Mouse (Mus musculus) midbrain, embryonic 13.5 days (tissue): Measurements from ENCODE around the gene Sprr4. TPM values are rescaled to one million over a fixed set of nuclear protein-coding genes. Genes with fewer than 3 reads are reported as not detected.
"Not testable (repeated sequence)": the region's sequence is repeated elsewhere in the genome, so short reads cannot be mapped to it uniquely, and the experiment has no call there.

ENCODE experiments used
- ATAC-seq: fragments of 200-750 bp; cut with Nextera tagmentation; 2 replicates; pipeline ENCODE4 v1.8.0; 2017; ENCODE audit warnings: mild to moderate bottlenecking, moderate TSS enrichment, moderate library complexity
- H3K27ac ChIP-seq: fragments of 300-500 bp; sonication (generic); 2 replicates; pipeline ENCODE4 v1.5.1; 2015; ENCODE audit warnings: inconsistent platforms, mild to moderate bottlenecking, moderate library complexity
- H3K27me3 ChIP-seq: fragments of 300-500 bp; sonication (generic); 2 replicates; pipeline ENCODE4 v1.6.1; 2015; ENCODE audit warnings: mild to moderate bottlenecking, inconsistent platforms
- H3K36me3 ChIP-seq: fragments of 300-500 bp; sonication (generic); 2 replicates; pipeline ENCODE4 v1.6.1; 2015; ENCODE audit warnings: mild to moderate bottlenecking, inconsistent platforms
- H3K4me1 ChIP-seq: fragments of 300-500 bp; sonication (generic); replicated peaks from 2 replicates; pipeline ENCODE4 v1.6.1; 2015; ENCODE audit warnings: inconsistent platforms
- H3K4me2 ChIP-seq: fragments of 300-500 bp; sonication (generic); replicated peaks from 2 replicates; pipeline ENCODE4 v1.6.1; 2015; ENCODE audit warnings: moderate library complexity, mild to moderate bottlenecking, inconsistent platforms
- H3K4me3 ChIP-seq: fragments of 300-500 bp; sonication (generic); replicated peaks from 2 replicates; pipeline ENCODE4 v1.5.1; 2015; ENCODE audit warnings: mild to moderate bottlenecking, inconsistent platforms
- H3K9ac ChIP-seq: fragments of 300-500 bp; sonication (generic); replicated peaks from 2 replicates; pipeline ENCODE4 v1.6.1; 2015; ENCODE audit warnings: mild to moderate bottlenecking, inconsistent platforms
- H3K9me3 ChIP-seq: fragments of 300-500 bp; sonication (generic); 2 replicates; pipeline ENCODE4 v1.6.1; 2016; ENCODE audit warnings: mild to moderate bottlenecking, inconsistent platforms
- WGBS: fragments of 180-500 bp; shearing (Covaris S2); methylation state at CpG from one replicate; pipeline ENCODE4 v1.1.7; 2015; 5-methylcytosine and 5-hydroxymethylcytosine counted together
- polyA plus RNA-seq: library from polyadenylated mRNA; unstranded; fragments of >200 nt; fragmentation: Nextera tagmentation; extraction: Ambion mirVana; gene quantifications from 2 replicates; pipeline ENCODE4 v1.2.1, GENCODE M21; 2015

Sprr4 gene
- polyA plus RNA-seq, result not detected in 2 replicates

DNA sequence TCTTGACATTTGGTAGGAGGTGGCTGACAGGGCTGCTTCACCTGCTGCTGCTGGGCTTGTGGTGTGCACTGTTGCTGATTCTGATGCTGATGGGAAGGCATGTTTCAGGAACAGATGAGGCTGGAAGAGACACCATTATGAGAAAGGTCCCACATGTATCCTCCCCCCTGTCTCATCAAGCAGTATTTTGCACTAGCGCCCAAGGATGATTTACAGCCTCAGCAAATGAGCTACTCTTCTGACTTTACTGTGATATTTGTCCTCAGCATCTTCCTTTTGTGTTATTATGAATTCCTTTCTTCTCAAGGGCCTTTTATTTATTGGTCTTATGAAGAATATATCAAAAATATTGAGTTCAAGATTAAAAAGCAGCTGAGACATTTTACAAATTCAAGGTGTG is at the start of gene Sprr4:
Gene Sprr4 (minus strand): TSS at position 101 of the 400 bp plus-strand sequence.
- Histone ChIP-seq H3K9ac (no peak within 1 kb of the TSS), H3K27ac (no peak within 1 kb of the TSS), H3K4me2 (no peak within 1 kb of the TSS), H3K4me1 (no peaks in the 10 kb centered on the region), H3K4me3 (no peak within 1 kb of the TSS), H3K9me3 (no peaks in the 10 kb centered on the region), H3K27me3 (no peaks in the 10 kb centered on the region), H3K36me3 (no peaks in the 10 kb centered on the region)
- WGBS, result 92% methylated on average over 1 of the region's 1 CpGs
- no peak for ATAC-seq

DNA sequence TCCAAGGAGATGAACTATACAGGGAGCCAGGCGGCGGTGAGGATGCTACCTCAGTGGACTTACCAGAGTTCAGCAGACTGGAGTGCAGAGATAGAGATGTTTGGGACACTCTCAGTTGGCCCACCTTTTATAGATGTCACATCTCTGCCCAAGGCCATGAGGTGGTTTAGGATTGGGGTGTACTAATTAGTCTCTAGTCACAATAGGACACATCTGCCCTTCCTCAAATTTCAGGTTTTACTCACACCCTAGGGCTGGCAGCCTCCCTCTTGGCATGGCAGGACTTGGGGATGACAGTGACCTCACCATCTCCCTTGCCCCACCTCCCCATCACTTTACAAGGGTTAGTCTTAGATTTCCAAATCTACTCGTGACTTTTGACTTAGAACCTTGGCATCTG is 34.1 kb upstream of the Sprr4 start, which contains the start of gene 2310046K23Rik:
Gene 2310046K23Rik (minus strand): TSS at position 101 of the 400 bp plus-strand sequence.
- ATAC-seq, result no peak
- Histone ChIP-seq H3K36me3 (no peaks in the 10 kb centered on the region), H3K4me3 (no peak within 1 kb of the TSS), H3K27me3 (no peaks in the 10 kb centered on the region), H3K9me3 (no peaks in the 10 kb centered on the region), H3K27ac (no peak within 1 kb of the TSS), H3K4me2 (no peak within 1 kb of the TSS), H3K4me1 (no peaks in the 10 kb centered on the region), H3K9ac (no peak within 1 kb of the TSS)
- 89% methylated on average over 3 of the region's 3 CpGs for WGBS

DNA sequence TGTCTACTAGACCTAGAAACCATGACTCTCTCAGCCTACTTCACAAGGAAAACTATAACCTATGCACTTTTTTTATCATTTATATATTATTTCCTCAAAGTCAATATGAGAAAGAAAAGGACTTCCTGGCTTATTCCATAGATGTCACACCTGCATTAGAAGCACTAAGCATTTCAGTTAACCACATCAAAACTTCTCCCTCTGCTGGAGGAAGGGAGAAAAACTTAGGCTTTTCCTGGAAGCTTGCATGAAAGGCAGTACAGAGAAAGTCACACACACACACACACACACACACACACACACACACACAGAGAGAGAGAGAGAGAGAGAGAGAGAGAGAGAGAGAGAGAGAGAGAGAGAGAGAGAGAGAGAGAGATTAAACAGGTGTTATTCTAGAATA is 12.0 kb upstream of the Sprr4 start:
- Histone ChIP-seq H3K9ac (no peak overlapping the region), H3K27me3 (no peaks in the 10 kb centered on the region), H3K36me3 (no peaks in the 10 kb centered on the region), H3K9me3 (no peaks in the 10 kb centered on the region), H3K4me1 (no peaks in the 10 kb centered on the region), H3K4me3 (no peak overlapping the region), H3K27ac (no peak overlapping the region), H3K4me2 (no peak overlapping the region)
- ATAC-seq, result no peak

DNA sequence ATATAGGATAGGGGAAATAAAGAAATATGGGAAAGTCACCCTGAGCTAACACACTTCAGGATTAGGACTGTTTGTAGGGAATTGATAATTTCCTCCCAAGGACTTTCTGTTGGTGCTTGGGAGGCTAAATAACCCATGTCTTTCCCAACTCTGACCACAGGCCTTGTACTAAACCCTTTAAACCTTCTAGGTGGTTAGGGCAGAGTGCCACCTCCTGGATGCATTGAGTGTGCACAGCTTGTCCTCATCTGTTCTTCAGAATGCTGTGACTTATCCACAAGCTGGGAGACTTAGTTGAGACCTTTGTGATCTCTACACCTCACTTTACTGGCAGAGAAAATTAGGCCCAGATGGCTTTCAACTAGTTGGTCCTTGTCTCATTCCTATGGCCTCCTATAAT is 10.5 kb upstream of the Sprr4 start:
- no peak overlapping the region for H3K4me3 ChIP-seq
- ATAC-seq, result no peak
- no peak overlapping the region for H3K4me2 ChIP-seq
- no peaks in the 10 kb centered on the region for H3K4me1 ChIP-seq
- no peak overlapping the region for H3K9ac ChIP-seq
- H3K9me3 ChIP-seq, result no peaks in the 10 kb centered on the region
- H3K27ac ChIP-seq, result no peak overlapping the region
- no peaks in the 10 kb centered on the region for H3K36me3 ChIP-seq
- H3K27me3 ChIP-seq, result no peaks in the 10 kb centered on the region

DNA sequence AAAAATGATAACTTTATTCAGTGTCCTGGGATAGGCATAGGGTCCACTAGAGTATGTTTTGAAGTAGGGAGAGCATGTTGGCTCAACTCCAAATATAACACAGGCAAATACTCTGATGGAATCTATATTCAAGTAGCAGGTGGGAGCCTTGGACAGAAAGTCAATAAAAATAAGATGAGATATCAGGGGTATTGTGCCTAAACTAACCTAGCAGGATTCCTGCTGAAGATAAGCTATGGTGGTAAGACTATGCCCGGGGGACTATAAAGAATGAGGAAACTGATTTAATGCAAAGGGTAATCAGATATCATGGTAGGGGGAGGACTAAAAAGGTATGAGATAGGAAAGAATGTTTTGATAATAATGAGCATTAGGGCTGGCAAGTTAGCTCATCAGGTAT is 7.9 kb upstream of the Sprr4 start:
- Histone ChIP-seq H3K27ac (no peak overlapping the region), H3K27me3 (no peaks in the 10 kb centered on the region), H3K4me2 (no peak overlapping the region), H3K4me3 (no peak overlapping the region), H3K36me3 (no peaks in the 10 kb centered on the region), H3K9me3 (no peaks in the 10 kb centered on the region), H3K4me1 (no peaks in the 10 kb centered on the region), H3K9ac (no peak overlapping the region)
- WGBS, result 84% methylated on average over 1 of the region's 1 CpGs
- ATAC-seq, result no peak

DNA sequence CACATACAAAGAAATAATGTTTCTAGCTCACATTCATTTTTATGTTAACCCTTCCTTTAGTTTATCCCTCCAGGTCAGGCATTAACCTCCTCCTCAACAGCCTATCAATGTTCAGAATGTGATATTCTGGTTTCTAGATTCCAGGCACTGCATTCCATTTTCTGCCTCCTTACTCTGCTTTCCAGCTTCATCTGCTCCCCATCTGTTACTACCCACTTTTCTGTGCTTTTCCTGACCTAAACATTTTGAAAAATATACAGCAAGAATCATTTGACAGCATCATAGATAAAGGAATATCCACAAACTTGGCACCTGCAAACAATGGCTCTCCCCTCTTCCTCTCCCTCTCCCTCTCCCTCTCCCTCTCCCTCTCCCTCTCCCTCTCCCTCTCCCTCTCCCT is 3.2 kb upstream of the Sprr4 start:
- H3K27ac ChIP-seq, result no peak overlapping the region
- no peaks in the 10 kb centered on the region for H3K27me3 ChIP-seq
- H3K4me3 ChIP-seq, result no peak overlapping the region
- H3K9ac ChIP-seq, result no peak overlapping the region
- H3K9me3 ChIP-seq, result no peaks in the 10 kb centered on the region
- no peaks in the 10 kb centered on the region for H3K4me1 ChIP-seq
- H3K4me2 ChIP-seq, result no peak overlapping the region
- no peak for ATAC-seq
- no peaks in the 10 kb centered on the region for H3K36me3 ChIP-seq

DNA sequence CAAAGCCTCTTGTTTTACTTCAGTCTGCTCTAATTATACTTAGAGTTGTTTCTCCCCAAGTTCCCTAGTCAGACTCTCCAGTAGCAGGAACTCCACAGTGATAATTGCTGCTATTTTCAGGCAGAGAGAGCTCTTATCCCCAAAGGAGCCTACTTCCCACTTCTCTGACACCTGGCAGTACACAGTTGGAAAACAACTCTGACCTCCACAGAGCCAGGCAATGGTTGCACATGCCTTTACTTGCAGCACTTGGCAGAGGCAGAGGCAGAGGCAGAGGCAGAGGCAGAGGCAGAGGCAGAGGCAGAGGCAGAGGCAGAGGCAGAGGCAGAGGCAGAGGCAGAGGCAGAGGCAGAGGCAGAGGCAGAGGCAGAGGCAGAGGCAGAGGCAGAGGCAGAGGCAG is 10.0 kb downstream of the Sprr4 start:
- H3K9me3 ChIP-seq, H3K4me3 ChIP-seq, H3K4me2 ChIP-seq, H3K27ac ChIP-seq, H3K27me3 ChIP-seq, H3K9ac ChIP-seq, H3K4me1 ChIP-seq, H3K36me3 ChIP-seq, ATAC-seq: not testable (repeated sequence)

DNA sequence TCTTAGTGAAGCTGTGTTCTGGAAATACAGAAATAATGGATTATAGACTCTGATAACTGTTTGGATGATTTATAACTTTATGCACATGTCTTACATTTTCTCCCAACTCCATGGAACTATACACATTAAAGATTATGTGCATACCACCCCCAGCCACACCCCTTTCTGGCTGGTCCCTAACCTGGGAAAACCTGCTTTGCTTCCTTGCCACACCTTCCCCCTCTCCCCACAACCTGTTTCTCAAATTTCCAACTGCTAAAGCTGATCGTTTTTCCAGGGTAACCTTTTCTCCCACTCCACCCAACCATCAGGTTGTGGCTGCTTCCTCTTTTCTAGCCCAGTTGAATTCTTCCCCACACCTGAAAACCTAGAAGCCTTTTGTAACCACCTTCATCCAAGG is 14.0 kb downstream of the Sprr4 start:
- Histone ChIP-seq H3K9me3 (no peaks in the 10 kb centered on the region), H3K36me3 (no peaks in the 10 kb centered on the region), H3K4me3 (no peak overlapping the region), H3K9ac (no peak overlapping the region), H3K4me2 (no peak overlapping the region), H3K4me1 (no peaks in the 10 kb centered on the region), H3K27me3 (no peaks in the 10 kb centered on the region), H3K27ac (no peak overlapping the region)
- no peak for ATAC-seq
- WGBS, result 69% methylated on average over 1 of the region's 1 CpGs

DNA sequence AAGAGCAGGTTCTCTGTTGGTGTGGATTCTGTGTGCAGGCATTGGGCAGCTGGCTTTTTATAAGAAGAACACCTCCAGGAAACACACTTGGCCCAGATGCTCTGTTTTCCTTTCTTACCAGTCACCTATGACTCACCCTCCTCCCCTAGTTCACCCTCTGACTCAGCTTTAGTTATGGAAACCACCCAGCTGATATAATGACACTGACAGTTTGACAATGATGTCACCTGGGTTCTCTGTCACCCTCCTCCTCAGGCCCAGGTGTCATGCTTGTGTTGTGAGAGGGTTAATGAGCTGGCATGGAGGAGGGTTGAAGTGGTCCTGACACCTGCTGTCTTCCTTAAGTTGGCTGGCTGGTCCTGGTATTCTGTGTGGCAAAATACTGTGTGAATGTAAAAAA is 14.4 kb downstream of the Sprr4 start, which contains the start of gene Sprr1a:
Gene Sprr1a (minus strand): TSS at position 33 of the 400 bp plus-strand sequence.
- H3K4me1 ChIP-seq, result no peaks in the 10 kb centered on the region
- no peaks in the 10 kb centered on the region for H3K9me3 ChIP-seq
- H3K9ac ChIP-seq, result no peak within 1 kb of the TSS
- no peak within 1 kb of the TSS for H3K4me3 ChIP-seq
- no peak for ATAC-seq
- H3K27ac ChIP-seq, result no peak within 1 kb of the TSS
- no peaks in the 10 kb centered on the region for H3K36me3 ChIP-seq
- no peaks in the 10 kb centered on the region for H3K27me3 ChIP-seq
- no peak within 1 kb of the TSS for H3K4me2 ChIP-seq

DNA sequence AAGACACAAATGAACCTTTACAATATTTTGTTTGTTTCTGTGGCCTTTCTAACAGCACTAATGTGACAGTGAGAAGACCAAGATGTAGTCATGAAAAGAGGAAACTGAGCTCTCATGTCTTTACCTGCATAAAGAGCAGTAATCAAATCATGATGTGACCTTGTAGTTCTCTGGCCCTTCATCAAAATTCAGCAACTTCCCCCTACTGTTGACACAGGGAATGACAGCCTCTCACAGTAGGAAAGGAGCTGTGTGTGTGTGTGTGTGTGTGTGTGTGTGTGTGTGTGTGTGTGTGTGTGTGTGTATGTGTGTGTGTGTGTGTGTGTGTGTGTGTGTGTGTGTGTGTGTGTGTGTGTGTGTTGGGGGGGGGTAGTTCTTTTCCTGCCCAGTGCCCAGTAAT is 19.0 kb downstream of the Sprr4 start:
- not testable (repeated sequence) for H3K4me1 ChIP-seq, ATAC-seq, H3K9me3 ChIP-seq, H3K27me3 ChIP-seq, H3K4me2 ChIP-seq, H3K36me3 ChIP-seq, H3K9ac ChIP-seq, H3K27ac ChIP-seq, H3K4me3 ChIP-seq

DNA sequence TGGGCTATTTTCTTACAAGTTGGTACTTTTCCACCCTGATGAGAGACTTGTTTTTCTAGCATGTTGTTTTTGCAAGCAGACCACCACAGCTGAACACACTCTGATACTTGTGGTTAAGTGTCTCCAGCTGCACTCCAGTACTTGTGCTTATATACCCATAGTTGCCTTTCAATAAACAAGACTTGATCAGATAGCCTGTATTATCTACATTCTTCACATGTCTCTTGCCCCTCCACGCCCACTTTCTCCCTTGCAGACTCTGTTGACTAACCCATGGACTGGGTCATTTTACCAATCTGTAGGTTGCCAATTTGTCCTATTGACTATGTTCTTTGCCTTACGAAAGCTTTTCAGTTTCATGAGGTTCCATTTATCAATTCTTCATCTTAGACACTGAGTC is 30.2 kb downstream of the Sprr4 start:
- WGBS, result 86% methylated on average over 2 of the region's 2 CpGs
- no peaks in the 10 kb centered on the region for H3K9me3 ChIP-seq
- no peak overlapping the region for H3K4me2 ChIP-seq
- H3K27ac ChIP-seq, result no peak overlapping the region
- no peaks in the 10 kb centered on the region for H3K36me3 ChIP-seq
- no peak overlapping the region for H3K4me3 ChIP-seq
- H3K27me3 ChIP-seq, result no peaks in the 10 kb centered on the region
- ATAC-seq, result no peak
- H3K9ac ChIP-seq, result no peak overlapping the region
- no peaks in the 10 kb centered on the region for H3K4me1 ChIP-seq

DNA sequence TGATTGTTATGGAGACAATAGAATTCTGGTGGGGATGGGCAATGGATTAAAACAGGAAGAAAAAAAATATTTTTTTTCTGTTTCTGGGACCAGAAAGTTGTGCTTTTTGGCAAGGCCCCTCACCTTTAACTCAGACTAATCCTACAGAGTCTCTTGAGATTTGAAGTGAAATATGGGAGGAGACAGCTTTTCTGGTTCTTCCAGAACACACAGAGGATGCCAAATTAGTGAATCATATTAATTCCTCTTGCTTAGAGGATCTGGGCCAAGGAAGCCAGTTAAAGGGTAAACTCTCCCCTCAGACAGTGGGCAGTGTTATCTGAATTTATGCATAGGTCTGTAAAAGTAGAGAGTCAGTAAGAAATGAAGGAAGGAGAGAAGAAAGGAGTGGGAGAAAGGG is 32.9 kb downstream of the Sprr4 start:
- no peak overlapping the region for H3K4me2 ChIP-seq
- H3K27me3 ChIP-seq, result no peaks in the 10 kb centered on the region
- no peak overlapping the region for H3K27ac ChIP-seq
- no peak overlapping the region for H3K9ac ChIP-seq
- no peak for ATAC-seq
- no peaks in the 10 kb centered on the region for H3K9me3 ChIP-seq
- no peaks in the 10 kb centered on the region for H3K36me3 ChIP-seq
- H3K4me3 ChIP-seq, result no peak overlapping the region
- H3K4me1 ChIP-seq, result no peaks in the 10 kb centered on the region

DNA sequence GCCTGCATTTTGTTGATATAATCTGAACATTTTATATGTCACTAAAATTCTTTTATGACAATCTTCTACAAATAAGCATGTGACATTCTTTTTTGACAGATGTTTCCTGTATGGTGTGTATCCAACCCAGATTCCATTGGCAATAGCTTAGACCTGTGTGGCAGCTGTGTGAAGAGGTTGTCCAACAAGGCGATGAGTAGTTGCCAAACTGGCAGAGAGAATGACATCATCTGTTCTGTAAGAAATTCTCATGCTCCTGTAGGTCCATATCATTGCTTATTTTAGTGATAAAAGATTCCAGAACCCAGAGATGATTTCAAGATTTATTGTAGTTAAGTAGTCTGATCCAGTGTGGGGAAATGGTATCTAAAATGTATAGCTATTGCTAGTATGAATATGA is 33.7 kb downstream of the Sprr4 start:
- no peak overlapping the region for H3K9ac ChIP-seq
- H3K9me3 ChIP-seq, result no peaks in the 10 kb centered on the region
- no peak for ATAC-seq
- no peaks in the 10 kb centered on the region for H3K27me3 ChIP-seq
- no peak overlapping the region for H3K4me2 ChIP-seq
- H3K36me3 ChIP-seq, result no peaks in the 10 kb centered on the region
- whole genome bisulfite sequencing, result 92% methylated on average over 1 of the region's 1 CpGs
- no peak overlapping the region for H3K4me3 ChIP-seq
- no peak overlapping the region for H3K27ac ChIP-seq
- no peaks in the 10 kb centered on the region for H3K4me1 ChIP-seq

DNA sequence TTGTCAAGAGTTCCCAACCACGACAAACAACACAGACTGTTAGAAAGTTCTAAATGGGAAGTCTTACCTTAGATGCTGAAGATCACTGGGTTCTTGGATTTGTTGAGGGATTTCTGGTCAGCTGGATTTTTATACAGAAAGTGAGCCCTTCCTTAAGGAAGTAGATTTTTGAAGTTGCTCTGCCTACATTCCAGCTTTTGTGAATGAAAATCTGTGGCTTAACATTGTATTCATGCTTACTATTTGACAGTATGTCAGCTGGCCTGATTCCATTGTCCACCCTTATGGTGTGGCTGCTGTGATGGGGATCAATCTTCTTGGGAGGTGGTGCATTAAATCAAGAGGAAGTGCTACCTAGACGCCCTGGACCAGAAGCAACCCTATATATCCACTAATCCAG is 41.7 kb downstream of the Sprr4 start, which contains the start of gene Sprr3:
Gene Sprr3 (minus strand): TSS at position 101 of the 400 bp plus-strand sequence.
- Histone ChIP-seq H3K27ac (no peak within 1 kb of the TSS), H3K27me3 (no peaks in the 10 kb centered on the region), H3K4me3 (no peak within 1 kb of the TSS), H3K4me1 (no peaks in the 10 kb centered on the region), H3K9me3 (no peaks in the 10 kb centered on the region), H3K36me3 (no peaks in the 10 kb centered on the region), H3K9ac (no peak within 1 kb of the TSS), H3K4me2 (no peak within 1 kb of the TSS)
- ATAC-seq, result no peak
- WGBS, result 68% methylated on average over 2 of the region's 2 CpGs
